Mouse (Mus musculus): Measurements from ENCODE around the gene Rreb1.

DNA sequence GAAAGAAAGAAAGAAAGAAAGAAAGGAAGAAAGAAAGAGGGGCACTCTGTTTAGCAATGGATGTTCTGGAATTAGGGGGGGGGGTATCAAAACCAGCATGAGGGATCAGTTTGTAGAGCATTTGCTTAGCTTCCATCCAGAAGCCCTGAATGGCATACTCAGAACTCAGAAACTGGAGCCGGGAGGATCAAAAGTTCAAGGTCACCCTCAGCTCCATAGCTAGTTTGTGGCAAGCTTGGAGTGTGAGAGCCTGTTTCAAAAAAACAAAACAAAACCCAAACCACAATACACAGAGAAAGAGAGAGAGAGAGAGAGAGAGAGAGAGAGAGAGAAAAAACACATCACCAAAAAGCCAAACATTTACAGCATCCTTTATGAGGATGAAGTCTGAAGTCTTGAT is 57.1 kb downstream of the Rreb1 start:
- no peak for TF ChIP-seq CTCF (IDR thresholded peaks at IDR 0.05; ENCODE audit: low read depth)
- no peak for TF ChIP-seq EP300 (IDR thresholded peaks at IDR 0.05; ENCODE audit: low read depth)

All from heart, postnatal 0 days (tissue).